Mouse (Mus musculus): ENCODE results near the gene Sf3a2.

DNA sequence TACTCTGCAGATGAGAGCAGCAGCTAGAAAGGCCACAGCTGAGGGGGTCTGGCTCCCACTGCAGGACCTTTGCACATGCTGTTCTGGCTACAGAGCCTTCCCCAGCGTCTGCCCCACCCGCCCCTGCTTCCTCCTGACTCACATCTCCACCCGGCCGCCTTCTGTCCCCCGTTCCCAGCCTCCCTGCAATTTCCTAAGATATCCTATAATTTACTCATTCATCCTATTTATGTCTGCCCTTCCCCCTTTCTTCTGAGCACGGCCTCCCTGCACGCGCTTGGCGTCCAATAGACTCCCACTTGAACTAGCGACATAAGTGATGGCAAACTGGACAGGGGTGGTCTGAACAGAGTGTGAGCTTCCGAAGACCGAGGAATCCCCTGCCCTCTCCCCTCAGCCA, 47.7 kb downstream of the Sf3a2 start:
- TF ChIP-seq POLR2A (IDR thresholded peaks at IDR 0.05; ENCODE audit: extremely low read depth, insufficient read depth, low read length) (no peak), CTCF (IDR thresholded peaks at IDR 0.05; ENCODE audit: low read depth, low read length) (no peak)
